Mouse (Mus musculus) megakaryocyte, embryonic 14.5 days (primary cell): ENCODE measurements around the gene Cryl1. TPM values are rescaled to one million over a fixed set of nuclear protein-coding genes. Genes with fewer than 3 reads are reported as not detected.

Experiments
- H3K27me3 ChIP-seq: replicated peaks from 2 replicates; pipeline ENCODE3; 2012; ENCODE audit warnings: inconsistent platforms
- H3K36me3 ChIP-seq: replicated peaks from 2 replicates; pipeline ENCODE3; 2012; ENCODE audit warnings: low read length, inconsistent platforms, mixed read lengths
- H3K4me1 ChIP-seq: 2 replicates; pipeline ENCODE4 v1.6.1; 2012; ENCODE audit warnings: inconsistent platforms
- H3K4me3 ChIP-seq: replicated peaks from 2 replicates; pipeline ENCODE3; 2012; ENCODE audit warnings: moderate library complexity, mild to moderate bottlenecking, inconsistent platforms
- H3K9me3 ChIP-seq: 2 replicates; pipeline ENCODE4 v1.6.1; 2012; ENCODE audit warnings: inconsistent platforms
- FLI1 ChIP-seq: IDR thresholded peaks from 2 replicates; pipeline ENCODE4 v1.6.1; 2012; ENCODE audit warnings: low read length, inconsistent platforms, mixed read lengths
- GATA1 ChIP-seq: IDR thresholded peaks from 3 replicates; pipeline ENCODE4 v1.6.1; 2012; ENCODE audit warnings: mixed read lengths, low read length, inconsistent platforms, borderline replicate concordance
- polyA plus RNA-seq: library from polyadenylated mRNA; stranded (reverse); fragments of >175 nt; gene quantifications from 2 replicates; pipeline ENCODE4 v1.2.3, GENCODE M21; 2012; ENCODE audit warnings: low replicate concordance; ENCODE audit not compliant: insufficient read depth

Cryl1 gene
- polyA plus RNA-seq, 1 experiment, result 3.3 TPM

- H3K4me3 ChIP-seq, result no peak overlapping the region
- 0 out of 2 replicates have a peak, but pooled peaks cover 3% of the 10 kb centered on the region for H3K9me3 ChIP-seq
- no peaks in the 10 kb centered on the region for H3K27me3 ChIP-seq
- H3K4me1 ChIP-seq, result peaks cover 2% of the 10 kb centered on the region; the same call in 1 of the 2 replicates
- H3K36me3 ChIP-seq, result no peaks in the 10 kb centered on the region
- no peak for TF ChIP-seq FLI1
- TF ChIP-seq GATA1, result no peak
These were observed 50.2 kb downstream of the Cryl1 start for GRCm38 (mm10) chr14:57348155-57348554.

GRCm38 (mm10) chr14:57346135-57346534, 52.2 kb downstream of the Cryl1 start:
- Histone ChIP-seq H3K36me3 (no peaks in the 10 kb centered on the region), H3K4me1 (peaks cover 4% of the 10 kb centered on the region; the same call in 1 of the 2 replicates), H3K27me3 (no peaks in the 10 kb centered on the region), H3K9me3 (0 out of 2 replicates have a peak, but pooled peaks cover 3% of the 10 kb centered on the region), H3K4me3 (no peak overlapping the region)
- TF ChIP-seq FLI1, result no peak
- no peak for TF ChIP-seq GATA1

GRCm38 (mm10) chr14:57344781-57345492, 53.4 kb downstream of the Cryl1 start:
- 0 out of 2 replicates have a peak, but pooled peaks cover 3% of the 10 kb centered on the region for H3K9me3 ChIP-seq
- H3K27me3 ChIP-seq, result no peaks in the 10 kb centered on the region
- peaks cover 4% of the 10 kb centered on the region; the same call in 1 of the 2 replicates for H3K4me1 ChIP-seq
- TF ChIP-seq FLI1 (no peak), GATA1 (no peak)
- H3K4me3 ChIP-seq, result no peak overlapping the region
- H3K36me3 ChIP-seq, result no peaks in the 10 kb centered on the region

- Histone ChIP-seq H3K4me3 (no peak overlapping the region), H3K4me1 (peaks cover 4% of the 10 kb centered on the region; the same call in 1 of the 2 replicates), H3K27me3 (no peaks in the 10 kb centered on the region), H3K9me3 (0 out of 2 replicates have a peak, but pooled peaks cover 3% of the 10 kb centered on the region), H3K36me3 (no peaks in the 10 kb centered on the region)
- TF ChIP-seq FLI1 (no peak), GATA1 (no peak)
These were observed 55.1 kb downstream of the Cryl1 start for GRCm38 (mm10) chr14:57343057-57343750.

- H3K9me3 ChIP-seq, result 0 out of 2 replicates have a peak, but pooled peaks cover 3% of the 10 kb centered on the region
- no peaks in the 10 kb centered on the region for H3K36me3 ChIP-seq
- H3K27me3 ChIP-seq, result no peaks in the 10 kb centered on the region
- TF ChIP-seq FLI1 (no peak), GATA1 (no peak)
- H3K4me3 ChIP-seq, result no peak overlapping the region
- peaks cover 4% of the 10 kb centered on the region; the same call in 1 of the 2 replicates for H3K4me1 ChIP-seq
These were observed 55.8 kb downstream of the Cryl1 start for GRCm38 (mm10) chr14:57342316-57343055.

- H3K36me3 ChIP-seq, result no peaks in the 10 kb centered on the region
These were observed 59.7 kb downstream of the Cryl1 start for GRCm38 (mm10) chr14:57338666-57339065.

GRCm38 (mm10) chr14:57334833-57335232, 63.5 kb downstream of the Cryl1 start:
- no peaks in the 10 kb centered on the region for H3K36me3 ChIP-seq
- H3K27me3 ChIP-seq, result no peaks in the 10 kb centered on the region
- TF ChIP-seq GATA1, result no peak
- no peak for TF ChIP-seq FLI1
- no peaks in the 10 kb centered on the region for H3K4me1 ChIP-seq
- H3K9me3 ChIP-seq, result no peaks in the 10 kb centered on the region
- no peak overlapping the region for H3K4me3 ChIP-seq

More at GRCm38 (mm10) chr14:57338666-57339065, 59.7 kb downstream of the Cryl1 start:
- Histone ChIP-seq H3K9me3 (no peaks in the 10 kb centered on the region), H3K27me3 (no peaks in the 10 kb centered on the region), H3K4me1 (peaks cover 4% of the 10 kb centered on the region; the same call in 1 of the 2 replicates), H3K4me3 (no peak overlapping the region)
- TF ChIP-seq GATA1 (no peak), FLI1 (no peak)

- H3K4me1 ChIP-seq, result no peaks in the 10 kb centered on the region
- no peak overlapping the region for H3K4me3 ChIP-seq
- no peaks in the 10 kb centered on the region for H3K36me3 ChIP-seq
- TF ChIP-seq GATA1, result no peak
- TF ChIP-seq FLI1, result no peak
- H3K27me3 ChIP-seq, result no peaks in the 10 kb centered on the region
- no peaks in the 10 kb centered on the region for H3K9me3 ChIP-seq
These were observed 65.8 kb downstream of the Cryl1 start for GRCm38 (mm10) chr14:57332503-57332902.

- H3K9me3 ChIP-seq, result no peaks in the 10 kb centered on the region
- no peaks in the 10 kb centered on the region for H3K27me3 ChIP-seq
- H3K4me3 ChIP-seq, result no peak overlapping the region
- no peaks in the 10 kb centered on the region for H3K4me1 ChIP-seq
- no peak for TF ChIP-seq GATA1
- no peak for TF ChIP-seq FLI1
- H3K36me3 ChIP-seq, result no peaks in the 10 kb centered on the region
These were observed 67.2 kb downstream of the Cryl1 start for GRCm38 (mm10) chr14:57331097-57331496.

GRCm38 (mm10) chr14:57329600-57329999, 68.7 kb downstream of the Cryl1 start:
- Histone ChIP-seq H3K36me3 (no peaks in the 10 kb centered on the region), H3K27me3 (no peaks in the 10 kb centered on the region), H3K9me3 (no peaks in the 10 kb centered on the region), H3K4me1 (no peaks in the 10 kb centered on the region), H3K4me3 (no peak overlapping the region)
- no peak for TF ChIP-seq GATA1
- no peak for TF ChIP-seq FLI1
